Mouse (Mus musculus) ES-Bruce4 (cell line): ENCODE measurements around the gene Insr. TPM values are rescaled to one million over a fixed set of nuclear protein-coding genes. Genes with fewer than 3 reads are reported as not detected.
"Not testable (repeated sequence)": the region's sequence is repeated elsewhere in the genome, so short reads cannot be mapped to it uniquely, and the experiment has no call there.

Experiments
- H3K27ac ChIP-seq: 2 replicates; pipeline ENCODE4 v1.5.1; 2012; ENCODE audit warnings: low read length, inconsistent platforms; ENCODE audit not compliant: insufficient read depth
- H3K27me3 ChIP-seq: 2 replicates; pipeline ENCODE4 v1.6.1; 2012; ENCODE audit warnings: mild to moderate bottlenecking, low read length, inconsistent platforms; ENCODE audit not compliant: control insufficient read depth, poor library complexity, insufficient read depth, severe bottlenecking
- H3K36me3 ChIP-seq: 2 replicates; pipeline ENCODE4 v1.6.1; 2012; ENCODE audit warnings: inconsistent platforms, mild to moderate bottlenecking, low read length, moderate library complexity; ENCODE audit not compliant: control insufficient read depth, poor library complexity, insufficient read depth, severe bottlenecking
- H3K4me1 ChIP-seq: one replicate; pipeline ENCODE4 v1.8.1; 2011; ENCODE audit warnings: low read length; ENCODE audit not compliant: control insufficient read depth, insufficient read depth
- H3K4me3 ChIP-seq: 2 replicates; pipeline ENCODE4 v1.5.1; 2011; ENCODE audit warnings: low read depth, mild to moderate bottlenecking, low read length
- H3K9ac ChIP-seq: 2 replicates; pipeline ENCODE4 v1.6.1; 2012; ENCODE audit warnings: low read depth, mild to moderate bottlenecking, inconsistent platforms; ENCODE audit not compliant: poor library complexity, severe bottlenecking
- H3K9me3 ChIP-seq: replicated peaks from 2 replicates; pipeline ENCODE4 v1.6.1; 2012; ENCODE audit warnings: mild to moderate bottlenecking, low read length, inconsistent platforms; ENCODE audit not compliant: control insufficient read depth, poor library complexity, insufficient read depth, severe bottlenecking
- CTCF ChIP-seq: IDR thresholded peaks from one replicate; pipeline ENCODE4 v1.8.1; 2011; ENCODE audit warnings: low read depth, low read length
- EP300 ChIP-seq: IDR thresholded peaks from 2 replicates; pipeline ENCODE4 v1.6.1; 2011; ENCODE audit warnings: low read depth, low read length; ENCODE audit not compliant: insufficient read depth
- POLR2A ChIP-seq: IDR thresholded peaks from one replicate; pipeline ENCODE4 v1.8.1; 2011; ENCODE audit warnings: low read length; ENCODE audit not compliant: insufficient read depth
- polyA plus RNA-seq: library from polyadenylated mRNA; stranded (reverse); fragments of >200 nt; gene quantifications from 2 replicates; pipeline ENCODE4 v1.2.4, GENCODE M21; 2011; ENCODE audit warnings: low read depth; ENCODE audit not compliant: missing spikeins, insufficient read depth, insufficient read length

The Insr gene
- polyA plus RNA-seq, 1 experiment, result 30.9 TPM

GRCm38 (mm10) chr8:3209268-3209667 is 70.1 kb downstream of the Insr start:
- H3K4me3 ChIP-seq, result no peak overlapping the region
- no peak overlapping the region for H3K27ac ChIP-seq
- H3K36me3 ChIP-seq, result no peaks in the 10 kb centered on the region
- no peaks in the 10 kb centered on the region for H3K4me1 ChIP-seq
- H3K27me3 ChIP-seq, result no peaks in the 10 kb centered on the region
- TF ChIP-seq EP300 (no peak), POLR2A (no peak), CTCF (no peak)
- H3K9ac ChIP-seq, result no peak overlapping the region
- no peaks in the 10 kb centered on the region for H3K9me3 ChIP-seq

GRCm38 (mm10) chr8:3208729-3209128 is 70.7 kb downstream of the Insr start:
- H3K36me3 ChIP-seq, result no peaks in the 10 kb centered on the region
- H3K4me3 ChIP-seq, result no peak overlapping the region
- H3K9me3 ChIP-seq, result no peaks in the 10 kb centered on the region
- H3K27ac ChIP-seq, result no peak overlapping the region
- no peak overlapping the region for H3K9ac ChIP-seq
- TF ChIP-seq CTCF (no peak), POLR2A (no peak)
- H3K27me3 ChIP-seq, result no peaks in the 10 kb centered on the region
- H3K4me1 ChIP-seq, result no peaks in the 10 kb centered on the region

GRCm38 (mm10) chr8:3204758-3205443 is 74.5 kb downstream of the Insr start:
- Histone ChIP-seq H3K9me3 (no peaks in the 10 kb centered on the region), H3K36me3 (peaks cover 2% of the 10 kb centered on the region; the same call in 1 of the 2 replicates), H3K4me1 (no peaks in the 10 kb centered on the region), H3K4me3 (no peak overlapping the region), H3K27ac (no peak overlapping the region), H3K9ac (no peak overlapping the region), H3K27me3 (no peaks in the 10 kb centered on the region)
- TF ChIP-seq CTCF (no peak), EP300 (no peak), POLR2A (no peak)

GRCm38 (mm10) chr8:3202792-3203191 is 76.6 kb downstream of the Insr start:
- no peaks in the 10 kb centered on the region for H3K9me3 ChIP-seq
- no peak overlapping the region for H3K4me3 ChIP-seq
- no peaks in the 10 kb centered on the region for H3K27me3 ChIP-seq
- H3K4me1 ChIP-seq, result no peaks in the 10 kb centered on the region
- H3K27ac ChIP-seq, result no peak overlapping the region
- no peak overlapping the region for H3K9ac ChIP-seq
- no peak for TF ChIP-seq CTCF
- TF ChIP-seq POLR2A, result no peak
- no peak for TF ChIP-seq EP300
- H3K36me3 ChIP-seq, result peaks cover 2% of the 10 kb centered on the region; the same call in 1 of the 2 replicates

GRCm38 (mm10) chr8:3194297-3194696 is 85.1 kb downstream of the Insr start:
- H3K4me1 ChIP-seq, H3K4me3 ChIP-seq, H3K27me3 ChIP-seq, H3K9me3 ChIP-seq, H3K9ac ChIP-seq, H3K27ac ChIP-seq, H3K36me3 ChIP-seq: not testable (repeated sequence)

GRCm38 (mm10) chr8:3191006-3191405 is 88.4 kb downstream of the Insr start:
- Histone ChIP-seq H3K9me3 (no peaks in the 10 kb centered on the region), H3K36me3 (peaks cover 6% of the 10 kb centered on the region), H3K9ac (no peak overlapping the region), H3K4me3 (no peak overlapping the region), H3K4me1 (no peaks in the 10 kb centered on the region), H3K27ac (no peak overlapping the region), H3K27me3 (no peaks in the 10 kb centered on the region)
- no peak for TF ChIP-seq EP300
- no peak for TF ChIP-seq CTCF
- TF ChIP-seq POLR2A, result no peak
